Mouse (Mus musculus) ES-E14 (cell line): ENCODE data around the gene Stpg4. TPM values are rescaled to one million over a fixed set of nuclear protein-coding genes. Genes with fewer than 3 reads are reported as not detected.

ENCODE experiments used
- DNase-seq: peaks from one replicate; pipeline ENCODE4 v3.0.0-alpha.2; 2013; ENCODE audit warnings: low read depth, low spot score
- H3K27ac ChIP-seq: 2 replicates; pipeline ENCODE4 v1.5.1; 2012; ENCODE audit warnings: low read depth, mild to moderate bottlenecking, low read length, moderate library complexity, mixed read lengths; ENCODE audit not compliant: poor library complexity, insufficient read depth, severe bottlenecking
- H3K36me3 ChIP-seq: 2 replicates; pipeline ENCODE4 v1.6.1; 2012; ENCODE audit warnings: mild to moderate bottlenecking, low read length, moderate library complexity, mixed read lengths; ENCODE audit not compliant: control insufficient read depth, poor library complexity, insufficient read depth, severe bottlenecking
- H3K4me1 ChIP-seq, 2 experiments: fragments of 150-350 bp in 1 of 2; sonication (generic) in 1 of 2; 2 replicates each; pipeline ENCODE4 v1.6.1; 2012; ENCODE audit warnings: low read length in 2 of 2, mild to moderate bottlenecking in 1 of 2, mixed read lengths in 1 of 2; ENCODE audit not compliant: control insufficient read depth in 2 of 2, insufficient read depth in 2 of 2, poor library complexity in 1 of 2
- H3K4me3 ChIP-seq, 2 experiments: fragments of 150-350 bp in 1 of 2; sonication (generic) in 1 of 2; 2 replicates each; pipeline ENCODE4 v1.5.1; 2012; ENCODE audit warnings: low read length in 2 of 2, low read depth in 1 of 2, mild to moderate bottlenecking in 1 of 2, mixed read lengths in 1 of 2; ENCODE audit not compliant: insufficient read depth in 1 of 2, poor library complexity in 1 of 2, severe bottlenecking in 1 of 2
- H3K9ac ChIP-seq: 2 replicates; pipeline ENCODE4 v1.6.1; 2012; ENCODE audit warnings: low read depth, mild to moderate bottlenecking, low read length, mixed read lengths; ENCODE audit not compliant: poor library complexity, insufficient read depth, severe bottlenecking
- H3K9me3 ChIP-seq: fragments of 150-350 bp; sonication (generic); 2 replicates; pipeline ENCODE4 v1.6.1; 2012; ENCODE audit warnings: low read depth, mild to moderate bottlenecking, low read length; ENCODE audit not compliant: control insufficient read depth, insufficient read depth
- CHD2 ChIP-seq: IDR thresholded peaks from 2 replicates; pipeline ENCODE4 v1.6.1; 2014; ENCODE audit warnings: mild to moderate bottlenecking, low read depth, low read length, inconsistent platforms
- HCFC1 ChIP-seq: IDR thresholded peaks from 2 replicates; pipeline ENCODE4 v1.6.1; 2012; ENCODE audit warnings: low read length, inconsistent platforms, borderline replicate concordance; ENCODE audit not compliant: insufficient read depth
- MAFK ChIP-seq: IDR thresholded peaks from 2 replicates; pipeline ENCODE4 v1.6.1; 2014; ENCODE audit warnings: mild to moderate bottlenecking, low read depth, low read length, inconsistent platforms; ENCODE audit not compliant: insufficient read depth
- ZC3H11A ChIP-seq: IDR thresholded peaks from 2 replicates; pipeline ENCODE4 v1.6.1; 2012; ENCODE audit warnings: low read depth, mild to moderate bottlenecking, inconsistent platforms, low read length, borderline replicate concordance
- ZNF384 ChIP-seq: IDR thresholded peaks from 2 replicates; pipeline ENCODE4 v1.6.1; 2012; ENCODE audit warnings: low read depth, low read length, inconsistent platforms
- in situ Hi-C, 2 experiments: fragments of 600-800 bp; cut with MboI; formaldehyde crosslinking; loops; one replicate each; pipeline ENCODE4 v1.15.1; 2025; ENCODE audit warnings: low sequenced_read_pairs in 2 of 2, inconsistent platforms in 1 of 2; ENCODE audit not compliant: unreplicated experiment in 2 of 2
- total RNA-seq: library from RNA; depleted of rRNA; stranded (reverse); fragments of 300-350 nt; gene quantifications from 2 replicates; pipeline ENCODE4 v1.2.3, GENCODE M21; 2012

Gene Stpg4
- total RNA-seq, 1 experiment: not detected

GRCm38 (mm10) chr17:87355456-87355855, 72.1 kb downstream of the Stpg4 start:
- H3K4me1 ChIP-seq: peaks cover 2 to 24% of the 10 kb centered on the region in 2 experiments; a peak in 2 of 4 replicates
- TF ChIP-seq MAFK (no peak), CHD2 (no peak), HCFC1 (no peak), ZC3H11A (no peak), ZNF384 (no peak)
- H3K9ac ChIP-seq: no peak overlapping the region
- in situ Hi-C loops: no loop called here
- no peak overlapping the region for H3K27ac ChIP-seq
- DNase-seq: no peak
- H3K9me3 ChIP-seq: no peaks in the 10 kb centered on the region
- H3K4me3 ChIP-seq: no peak overlapping the region
- H3K36me3 ChIP-seq: no peaks in the 10 kb centered on the region; the same call in 1 of the 2 replicates

GRCm38 (mm10) chr17:87353745-87354320, 73.7 kb downstream of the Stpg4 start:
- in situ Hi-C loops: no loop called here
- Histone ChIP-seq H3K4me1 (peaks cover 2 to 29% of the 10 kb centered on the region in 2 experiments; a peak in 2 of 4 replicates), H3K9ac (no peak overlapping the region), H3K4me3 (no peak overlapping the region), H3K9me3 (no peaks in the 10 kb centered on the region), H3K27ac (no peak overlapping the region), H3K36me3 (no peaks in the 10 kb centered on the region; the same call in 1 of the 2 replicates)
- no peak for TF ChIP-seq ZNF384
- TF ChIP-seq MAFK: no peak
- TF ChIP-seq ZC3H11A: no peak
- no peak for TF ChIP-seq CHD2
- TF ChIP-seq HCFC1: no peak
- DNase-seq: no peak

- TF ChIP-seq MAFK: no peak
- no peak for TF ChIP-seq ZNF384
- TF ChIP-seq ZC3H11A: no peak
- no peak for TF ChIP-seq HCFC1
- TF ChIP-seq CHD2: no peak
- in situ Hi-C loops: no loop called here
- Histone ChIP-seq H3K4me3 (no peak overlapping the region), H3K9ac (no peak overlapping the region), H3K27ac (no peak overlapping the region), H3K4me1 (peaks cover 2 to 33% of the 10 kb centered on the region in 2 experiments; a peak in 2 of 4 replicates), H3K9me3 (no peaks in the 10 kb centered on the region), H3K36me3 (no peaks in the 10 kb centered on the region; the same call in 1 of the 2 replicates)
- DNase-seq: no peak
Measured at GRCm38 (mm10) chr17:87352898-87353225, 74.7 kb downstream of the Stpg4 start.

- Histone ChIP-seq H3K9me3 (no peaks in the 10 kb centered on the region), H3K4me3 (no peak overlapping the region), H3K36me3 (no peaks in the 10 kb centered on the region; the same call in 1 of the 2 replicates), H3K27ac (no peak overlapping the region), H3K9ac (no peak overlapping the region), H3K4me1 (peaks cover 2 to 33% of the 10 kb centered on the region in 2 experiments; a peak in 2 of 4 replicates)
- in situ Hi-C loops: no loop called here
- no peak for DNase-seq
- TF ChIP-seq ZNF384: no peak
- TF ChIP-seq MAFK: no peak
- no peak for TF ChIP-seq ZC3H11A
- no peak for TF ChIP-seq HCFC1
- TF ChIP-seq CHD2: no peak
Measured at GRCm38 (mm10) chr17:87352106-87352897, 75.2 kb downstream of the Stpg4 start.
